Mouse (Mus musculus): ENCODE data around the gene Ppt2. TPM values are rescaled to one million over a fixed set of nuclear protein-coding genes. Genes with fewer than 3 reads are reported as not detected.

The Ppt2 gene
- total RNA-seq, 2 experiments from 2014 or later = 2.9 to 21.3 TPM

- ATAC-seq (replicated peaks; ENCODE audit: low FRiP score, poor library complexity, severe bottlenecking) = peak; percentile 84
These were observed 9.3 kb downstream of the Ppt2 start for GRCm38 (mm10) chr17:34618999-34619398.

DNA sequence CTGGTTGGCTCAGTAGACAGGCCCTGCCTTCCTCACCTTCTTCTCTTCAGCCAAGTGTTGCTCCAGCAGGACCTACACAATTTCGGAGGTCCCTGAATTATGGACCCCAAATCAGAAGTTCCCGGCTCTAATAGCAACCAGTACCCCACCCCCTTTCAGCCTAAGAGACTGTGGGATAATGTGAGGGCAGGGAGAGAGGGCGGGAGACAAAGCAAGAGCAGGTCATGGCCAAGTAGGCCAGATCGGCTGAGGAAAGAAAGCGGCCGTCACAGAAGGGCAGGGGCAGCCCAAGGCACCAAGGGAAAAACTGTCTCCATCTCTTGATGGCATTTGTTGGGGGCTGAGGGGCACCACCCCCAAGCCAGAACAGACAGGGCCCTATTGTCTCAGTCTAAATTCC lies 12.4 kb downstream of the Ppt2 start, which contains the start of gene Egfl8:
Gene Egfl8, minus strand, starts transcription at position 101 of the 400 bp plus-strand sequence.
- no peak for ATAC-seq (replicated peaks; ENCODE audit: low FRiP score, poor library complexity, severe bottlenecking)

DNA sequence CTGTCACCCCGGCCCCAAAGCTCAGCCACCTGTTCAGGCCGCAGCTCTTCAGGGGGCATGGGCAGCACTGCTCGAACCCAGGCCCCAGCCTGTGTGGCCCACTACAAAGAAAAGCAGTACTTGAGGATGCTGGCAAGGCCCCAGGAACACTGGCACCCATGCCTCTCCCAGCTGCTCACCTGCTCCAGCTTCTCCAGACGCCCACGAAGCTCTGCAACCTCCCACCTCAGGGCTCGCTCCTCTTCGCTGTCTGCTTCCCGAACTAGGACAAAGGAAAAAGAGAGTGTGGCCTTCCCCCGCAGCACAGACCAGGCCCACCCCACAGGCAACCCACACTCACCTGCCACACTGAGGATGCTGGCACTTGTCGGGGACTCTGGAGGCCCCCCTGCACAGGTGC lies 14.5 kb downstream of the Ppt2 start:
- ATAC-seq (replicated peaks; ENCODE audit: low FRiP score, poor library complexity, severe bottlenecking) = no peak

- no peak for ATAC-seq (replicated peaks; ENCODE audit: low FRiP score, poor library complexity, severe bottlenecking)
These were observed 15.2 kb downstream of the Ppt2 start for GRCm38 (mm10) chr17:34613054-34613645.

GRCm38 (mm10) chr17:34611050-34611449 lies 17.3 kb downstream of the Ppt2 start:
- ATAC-seq (replicated peaks; ENCODE audit: low FRiP score, poor library complexity, severe bottlenecking) = no peak

GRCm38 (mm10) chr17:34607997-34608396 lies 20.3 kb downstream of the Ppt2 start:
- no peak for ATAC-seq (replicated peaks; ENCODE audit: low FRiP score, poor library complexity, severe bottlenecking)

DNA sequence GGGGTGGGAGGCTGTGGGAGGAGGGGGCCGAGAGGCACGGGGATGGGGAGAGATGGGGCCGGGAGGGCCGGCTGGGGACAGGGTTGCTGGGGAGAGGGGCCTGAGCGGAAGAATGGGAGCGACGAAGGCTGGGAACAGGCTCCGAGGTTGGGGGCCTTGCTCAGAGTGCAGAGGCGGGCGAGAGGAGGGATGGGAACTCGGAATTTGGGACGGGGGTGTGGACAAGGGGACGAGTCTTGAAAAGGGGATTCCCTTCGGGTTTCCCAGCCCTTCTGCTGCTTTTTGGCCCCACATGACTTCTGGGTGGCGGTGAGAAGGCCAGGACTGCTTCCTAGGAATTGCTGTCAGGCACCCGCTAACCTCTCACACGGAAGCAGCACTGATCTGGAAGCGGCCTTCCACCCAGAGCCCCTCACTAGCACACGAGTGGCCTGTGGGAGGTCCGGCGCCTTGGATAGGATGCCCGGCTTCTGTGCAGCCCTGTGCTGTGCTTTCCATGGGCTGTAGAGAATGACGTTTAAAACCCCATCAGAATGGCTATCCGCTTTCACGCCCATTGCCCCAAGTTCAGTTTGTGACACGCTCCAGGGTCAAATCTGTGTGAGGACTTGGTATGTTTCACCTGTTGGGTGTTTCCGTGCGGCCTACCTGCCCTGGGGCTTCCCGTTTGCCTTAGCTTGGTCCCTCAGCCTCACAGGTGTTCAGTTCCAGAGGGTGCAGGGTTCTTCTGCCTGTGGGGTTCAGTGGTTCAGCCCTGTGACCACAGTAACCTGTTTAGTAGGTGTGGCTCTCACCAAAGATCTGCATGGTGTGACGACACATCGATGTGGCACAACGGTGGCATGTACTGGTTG lies 21.9 kb downstream of the Ppt2 start:
- ATAC-seq (replicated peaks; ENCODE audit: low FRiP score, poor library complexity, severe bottlenecking) = no peak

DNA sequence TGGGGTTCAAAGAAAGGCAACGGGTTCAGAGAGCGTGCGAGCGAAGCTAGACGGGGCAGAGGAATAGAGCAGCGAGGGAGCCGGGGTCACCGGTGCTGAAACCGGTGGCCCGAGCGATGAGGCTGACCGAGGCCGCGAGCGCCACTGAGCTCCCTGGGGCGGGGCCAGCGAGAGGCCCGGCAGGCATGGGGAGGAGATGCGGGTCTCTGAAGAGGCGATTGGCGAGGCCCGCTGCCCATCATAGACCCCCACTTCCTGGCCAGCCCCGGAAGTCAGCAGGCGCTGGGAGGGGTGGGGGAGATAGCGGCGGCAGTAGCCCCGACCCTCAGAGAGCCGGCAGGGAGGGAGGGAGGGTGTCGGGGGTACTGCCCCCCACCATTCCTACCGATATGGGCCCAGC lies 22.7 kb downstream of the Ppt2 start:
- ATAC-seq (replicated peaks; ENCODE audit: low FRiP score, poor library complexity, severe bottlenecking) = peak; percentile 50

- ATAC-seq (replicated peaks; ENCODE audit: low FRiP score, poor library complexity, severe bottlenecking) = no peak
These were observed 23.6 kb downstream of the Ppt2 start for GRCm38 (mm10) chr17:34604511-34605237.

- ATAC-seq (replicated peaks; ENCODE audit: low FRiP score, poor library complexity, severe bottlenecking) = peak; percentile 55; the same call in 1 of the 2 replicates
These were observed 24.2 kb downstream of the Ppt2 start, which contains the start of gene Agpat1 for GRCm38 (mm10) chr17:34604061-34604508. Agpat1 (plus strand) TSS chr17:34604262.

GRCm38 (mm10) chr17:34603375-34604060 lies 24.8 kb downstream of the Ppt2 start, which contains the start of gene Rnf5:
Rnf5 (minus strand) TSS chr17:34603690.
- ATAC-seq (replicated peaks; ENCODE audit: low FRiP score, poor library complexity, severe bottlenecking) = peak; percentile 79

DNA sequence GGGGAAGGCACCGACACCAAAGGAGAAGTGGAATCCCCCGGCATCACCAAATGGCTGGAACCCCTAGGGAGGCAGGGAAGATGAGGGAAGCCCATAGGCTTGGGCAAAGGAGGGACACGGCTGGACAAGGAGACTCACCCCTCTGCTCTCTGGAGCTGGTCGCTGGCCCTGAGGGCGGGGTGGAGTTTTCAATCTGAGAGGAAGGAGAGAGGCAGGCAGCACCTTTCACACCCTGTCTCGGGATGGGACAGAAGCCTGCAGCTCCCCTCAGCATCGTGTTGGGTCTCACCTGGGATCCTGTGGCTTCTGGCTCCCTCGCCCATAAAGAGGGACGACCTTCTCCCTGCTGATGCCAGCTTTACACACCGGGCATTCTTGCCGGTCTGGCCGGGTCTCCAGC lies 26.5 kb downstream of the Ppt2 start:
- no peak for ATAC-seq (replicated peaks; ENCODE audit: low FRiP score, poor library complexity, severe bottlenecking)

- no peak for ATAC-seq (replicated peaks; ENCODE audit: low FRiP score, poor library complexity, severe bottlenecking)
These were observed 28.4 kb downstream of the Ppt2 start for GRCm38 (mm10) chr17:34599891-34600290.

GRCm38 (mm10) chr17:34597566-34598095 lies 30.7 kb downstream of the Ppt2 start, which contains the start of gene Ager:
Ager (plus strand) TSS chr17:34597862.
- ATAC-seq (replicated peaks; ENCODE audit: low FRiP score, poor library complexity, severe bottlenecking) = no peak

GRCm38 (mm10) chr17:34596098-34596497 lies 32.2 kb downstream of the Ppt2 start:
- no peak for ATAC-seq (replicated peaks; ENCODE audit: low FRiP score, poor library complexity, severe bottlenecking)

- no peak for ATAC-seq (replicated peaks; ENCODE audit: low FRiP score, poor library complexity, severe bottlenecking)
These were observed 34.4 kb downstream of the Ppt2 start for GRCm38 (mm10) chr17:34593752-34594525.

DNA sequence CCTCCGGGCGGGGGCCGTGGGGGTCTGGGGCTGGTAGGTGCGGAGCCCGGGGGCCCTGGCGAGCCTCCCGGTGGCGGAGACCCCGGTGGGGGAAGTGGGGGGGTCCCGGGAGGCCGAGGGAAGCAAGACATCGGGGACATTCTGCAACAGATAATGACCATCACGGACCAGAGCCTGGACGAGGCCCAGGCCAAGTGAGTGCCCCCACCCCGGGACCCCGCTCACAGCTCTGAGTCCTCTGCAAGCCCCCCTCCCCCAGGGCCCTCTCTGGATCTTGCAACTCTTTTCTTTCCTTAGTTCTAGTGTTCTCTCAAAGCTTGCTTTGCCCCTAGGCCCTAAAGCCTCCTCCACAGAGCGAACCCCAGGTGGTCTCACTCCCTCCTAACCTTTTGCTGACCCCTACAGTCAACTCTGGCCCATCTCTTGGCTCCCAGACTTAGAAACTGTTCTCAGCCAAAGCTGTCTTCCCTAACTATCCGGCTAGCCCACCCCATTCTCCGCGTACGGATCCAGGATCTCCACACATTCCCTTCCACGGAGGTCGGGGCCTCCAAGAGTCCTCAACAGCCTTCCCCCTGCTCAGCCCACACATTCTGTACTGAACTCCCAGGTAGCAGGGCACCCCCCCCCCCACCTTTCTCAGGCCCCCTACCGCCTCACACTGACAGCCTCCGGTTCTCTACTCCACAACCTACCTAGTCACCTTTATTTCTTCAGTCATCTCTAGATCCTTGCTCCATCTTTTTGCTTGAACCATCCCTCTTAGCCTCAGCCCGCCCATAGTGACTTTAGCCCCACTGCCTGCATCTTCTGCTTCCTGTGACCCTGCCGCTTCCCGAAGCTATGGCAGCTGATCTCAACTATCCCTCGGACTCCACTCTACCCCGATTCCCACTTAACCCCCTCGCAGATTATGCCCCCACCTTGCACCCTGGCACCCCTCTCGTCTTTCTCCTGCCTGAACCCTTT lies 35.4 kb downstream of the Ppt2 start:
- ATAC-seq (replicated peaks; ENCODE audit: low FRiP score, poor library complexity, severe bottlenecking) = no peak

- peak; percentile 75 for ATAC-seq (replicated peaks; ENCODE audit: low FRiP score, poor library complexity, severe bottlenecking)
These were observed 36.3 kb downstream of the Ppt2 start for GRCm38 (mm10) chr17:34591994-34592375.
